Mouse (Mus musculus) layer of hippocampus, adult 2 months (tissue): Measurements from ENCODE around the gene Jph4. TPM values are rescaled to one million over a fixed set of nuclear protein-coding genes. Genes with fewer than 3 reads are reported as not detected.

Experiments
- DNase-seq, 2 experiments: peaks; one replicate each; pipeline ENCODE4 v3.0.0; 2022; ENCODE audit warnings: low spot score in 2 of 2
- H3K27ac ChIP-seq: fragments of 200-600 bp; 2 replicates; pipeline ENCODE4 v1.8.1; 2022
- H3K4me3 ChIP-seq: fragments of 200-600 bp; 2 replicates; pipeline ENCODE4 v1.8.1; 2022; ENCODE audit warnings: mild to moderate bottlenecking
- CTCF ChIP-seq: fragments of 200-600 bp; conservative IDR thresholded peaks from 2 replicates; pipeline ENCODE4 v1.8.1; 2022; ENCODE audit warnings: antibody characterized with exemption, mild to moderate bottlenecking, moderate library complexity
- total RNA-seq, 2 experiments: library from RNA; stranded (reverse); gene quantifications; 2 replicates each; pipeline ENCODE4 v1.2.3; 2021

Gene Jph4
- total RNA-seq, 2 experiments from 2014 or later, result 453 to 476 TPM

DNA sequence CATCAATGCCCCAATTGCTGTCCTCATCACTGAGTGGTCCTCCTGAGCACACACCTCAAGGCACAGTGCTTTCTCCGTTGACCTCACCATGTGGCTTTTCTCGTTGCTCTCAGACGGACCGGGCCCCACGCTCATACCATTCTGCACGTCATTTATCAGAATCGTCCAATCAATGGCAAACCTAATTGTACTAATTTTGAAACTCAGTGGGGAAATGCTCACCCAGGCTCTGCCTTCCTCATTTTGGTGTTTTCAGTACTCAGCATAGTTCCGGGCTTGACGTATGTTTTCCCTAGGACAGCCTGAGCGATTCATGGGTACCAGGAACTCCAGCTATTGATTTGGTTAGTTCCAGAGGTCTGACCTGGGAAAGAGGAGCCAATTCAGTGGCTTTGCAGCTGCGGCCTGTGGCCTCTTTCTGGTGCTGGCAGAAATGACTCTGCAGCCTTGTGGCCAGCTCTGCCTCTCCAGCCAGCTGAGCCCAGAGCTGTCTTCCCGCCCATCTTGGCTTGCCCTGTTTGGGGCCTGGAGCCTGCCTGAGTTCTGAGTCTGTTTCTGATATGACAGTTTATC, 30.2 kb upstream of the Jph4 start:
- DNase-seq, result peak in 1 of 2 experiments; percentile 27
- Histone ChIP-seq H3K4me3 (no peak overlapping the region), H3K27ac (0 out of 2 replicates have a peak overlapping the region, but pooled peaks have one; percentile 28)
- 0 out of 2 replicates have a peak, but pooled peaks have one; percentile 4 for TF ChIP-seq CTCF

DNA sequence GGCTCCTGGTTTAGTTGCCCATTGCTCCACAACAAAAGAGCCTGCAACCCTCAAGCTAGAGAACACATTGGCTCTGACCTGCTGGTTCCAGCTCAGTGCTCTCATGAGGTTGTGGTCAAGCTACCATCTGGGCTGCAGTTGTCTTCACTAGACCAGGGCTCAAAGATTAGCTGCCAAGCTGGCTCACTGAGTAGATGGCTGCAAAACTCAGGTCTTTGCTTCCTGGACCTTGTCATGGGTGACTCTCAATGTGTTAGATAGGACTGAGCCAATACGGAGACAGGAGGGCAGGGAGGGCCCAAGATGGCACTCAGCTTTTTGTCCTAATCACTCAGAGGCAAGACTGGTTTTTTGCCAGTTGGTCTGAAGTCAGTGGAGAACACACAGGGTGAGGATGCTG, 29.6 kb upstream of the Jph4 start:
- DNase-seq, result no peak
- H3K4me3 ChIP-seq, result no peak overlapping the region
- H3K27ac ChIP-seq, result no peak overlapping the region
- TF ChIP-seq CTCF, result no peak

DNA sequence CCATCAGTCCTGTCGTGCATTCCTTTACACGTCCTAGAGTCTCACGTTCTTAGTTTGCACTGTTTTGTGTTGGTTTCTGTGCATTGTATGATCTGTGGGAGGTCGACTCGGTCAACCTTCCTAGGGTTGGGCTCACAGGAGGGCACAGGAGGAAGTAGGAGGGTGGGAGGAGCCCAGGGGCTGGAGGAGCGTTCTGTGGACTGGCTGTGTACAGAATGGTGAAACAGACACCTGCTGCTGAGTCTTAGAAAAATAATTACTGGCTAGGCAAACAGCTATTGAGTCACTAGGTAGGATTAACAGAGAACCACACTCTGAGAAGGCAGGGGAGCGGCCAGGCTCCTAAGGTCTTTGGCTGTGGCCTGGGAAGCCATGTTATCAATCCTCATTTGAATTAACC, 22.6 kb upstream of the Jph4 start:
- TF ChIP-seq CTCF, result no peak
- no peak for DNase-seq
- H3K4me3 ChIP-seq, result no peak overlapping the region
- H3K27ac ChIP-seq, result no peak overlapping the region

DNA sequence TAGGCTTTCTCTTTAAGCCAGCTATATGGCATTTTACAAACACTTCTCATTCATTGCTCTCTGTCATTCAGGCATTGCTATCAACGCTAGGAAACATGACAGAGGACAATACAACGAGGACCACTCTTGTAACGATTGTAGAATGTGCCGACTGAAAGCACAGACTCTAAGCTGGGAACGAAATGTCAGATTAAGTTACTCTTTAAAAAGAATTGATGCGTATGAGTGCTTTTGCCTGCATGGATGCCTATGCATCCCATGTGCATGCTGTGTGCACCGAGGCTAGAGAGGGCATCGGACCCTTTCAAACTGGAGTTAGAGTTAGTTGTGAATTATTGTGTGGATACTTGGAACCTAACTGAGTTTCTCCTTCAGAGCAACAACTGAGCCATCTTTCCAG, 18.9 kb upstream of the Jph4 start:
- no peak overlapping the region for H3K4me3 ChIP-seq
- no peak overlapping the region for H3K27ac ChIP-seq
- TF ChIP-seq CTCF, result no peak
- no peak for DNase-seq

DNA sequence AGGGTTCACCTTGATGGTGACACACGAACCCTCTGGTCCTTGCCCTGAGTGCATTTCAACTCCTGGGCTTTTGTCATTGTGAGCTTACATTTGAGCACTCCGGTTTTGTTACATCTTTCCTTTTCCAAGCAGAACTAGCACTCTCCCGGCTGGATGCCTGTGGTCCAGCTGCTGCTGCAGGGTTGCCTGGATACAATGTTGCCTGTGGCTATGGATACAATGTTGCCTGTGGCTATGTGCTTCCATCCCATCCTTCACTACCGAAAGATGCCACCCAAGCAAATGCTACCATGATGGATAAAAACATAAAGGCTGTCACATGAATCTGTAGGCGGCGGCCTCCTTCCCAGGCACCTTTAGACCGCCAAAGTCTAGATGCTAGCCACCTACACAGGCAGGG, 9.8 kb upstream of the Jph4 start:
- DNase-seq, result no peak
- Histone ChIP-seq H3K27ac (peak overlapping the region; percentile 67), H3K4me3 (no peak overlapping the region)
- no peak for TF ChIP-seq CTCF

DNA sequence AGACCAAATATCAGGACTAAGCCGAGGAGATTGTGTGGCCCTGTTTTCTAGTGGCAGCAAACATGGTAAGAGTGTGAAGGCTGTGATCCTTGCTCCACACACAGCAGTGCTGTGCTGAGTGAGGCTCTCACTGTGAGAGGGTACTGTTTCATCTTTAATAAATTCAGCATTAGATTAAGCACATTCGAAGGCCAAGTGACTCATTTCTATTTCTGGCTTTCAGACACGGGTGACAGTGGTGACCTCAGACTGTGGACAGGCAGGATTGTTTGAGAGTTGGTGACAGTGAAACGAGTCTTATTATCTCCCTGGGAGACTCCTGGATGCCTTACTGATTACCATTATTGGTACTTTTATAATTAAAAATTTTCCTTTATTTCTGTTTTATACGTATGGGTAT, 9.0 kb upstream of the Jph4 start:
- no peak for DNase-seq

DNA sequence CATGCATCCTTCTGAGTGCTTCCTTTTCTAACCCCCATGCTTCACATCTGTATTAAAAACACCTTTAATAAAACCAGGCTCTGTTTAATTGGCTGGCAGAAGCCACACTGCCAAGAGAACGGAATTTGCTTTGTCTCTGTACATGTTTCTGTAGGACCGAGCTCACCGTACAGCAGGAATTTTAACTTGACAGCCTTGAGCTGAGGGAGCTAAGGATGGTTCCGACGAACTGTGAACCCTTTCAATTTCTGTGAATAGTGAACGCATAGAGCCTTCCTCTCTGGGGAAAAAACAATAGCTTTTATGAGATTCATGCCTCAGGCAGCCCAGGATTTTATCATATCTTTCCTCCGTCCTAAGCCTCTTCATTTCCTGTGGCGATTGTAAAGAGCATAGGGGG, 5.6 kb upstream of the Jph4 start:
- peak overlapping the region; percentile 72 for H3K27ac ChIP-seq
- no peak for DNase-seq
- no peak for TF ChIP-seq CTCF
- H3K4me3 ChIP-seq, result no peak overlapping the region

More for the DNA sequence above, 9.0 kb upstream of the Jph4 start:
- H3K27ac ChIP-seq, result peak overlapping the region; percentile 67
- H3K4me3 ChIP-seq, result no peak overlapping the region
- no peak for TF ChIP-seq CTCF

DNA sequence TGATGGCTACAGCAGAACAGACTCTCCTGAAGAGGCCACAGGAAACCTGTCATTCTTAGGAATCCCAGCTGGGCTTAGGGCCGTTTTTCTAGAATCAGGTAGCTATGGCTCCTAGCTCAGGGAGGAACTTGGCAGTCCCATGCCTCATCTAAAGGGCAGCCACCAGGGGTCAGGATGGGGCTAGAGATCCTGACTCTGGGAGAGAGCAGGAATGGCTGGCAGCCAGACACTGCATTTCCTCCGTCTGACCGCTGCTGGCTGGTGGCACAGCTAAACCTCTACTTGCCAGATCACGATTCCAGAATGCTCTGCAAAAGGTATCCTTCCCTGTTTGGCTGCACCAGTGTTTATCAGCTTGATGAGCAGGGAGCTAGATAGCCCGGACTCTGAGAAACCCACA, 5.2 kb upstream of the Jph4 start:
- H3K4me3 ChIP-seq, result no peak overlapping the region
- peak in 1 of 2 experiments; percentile 68 for DNase-seq
- H3K27ac ChIP-seq, result peak overlapping the region; percentile 72

DNA sequence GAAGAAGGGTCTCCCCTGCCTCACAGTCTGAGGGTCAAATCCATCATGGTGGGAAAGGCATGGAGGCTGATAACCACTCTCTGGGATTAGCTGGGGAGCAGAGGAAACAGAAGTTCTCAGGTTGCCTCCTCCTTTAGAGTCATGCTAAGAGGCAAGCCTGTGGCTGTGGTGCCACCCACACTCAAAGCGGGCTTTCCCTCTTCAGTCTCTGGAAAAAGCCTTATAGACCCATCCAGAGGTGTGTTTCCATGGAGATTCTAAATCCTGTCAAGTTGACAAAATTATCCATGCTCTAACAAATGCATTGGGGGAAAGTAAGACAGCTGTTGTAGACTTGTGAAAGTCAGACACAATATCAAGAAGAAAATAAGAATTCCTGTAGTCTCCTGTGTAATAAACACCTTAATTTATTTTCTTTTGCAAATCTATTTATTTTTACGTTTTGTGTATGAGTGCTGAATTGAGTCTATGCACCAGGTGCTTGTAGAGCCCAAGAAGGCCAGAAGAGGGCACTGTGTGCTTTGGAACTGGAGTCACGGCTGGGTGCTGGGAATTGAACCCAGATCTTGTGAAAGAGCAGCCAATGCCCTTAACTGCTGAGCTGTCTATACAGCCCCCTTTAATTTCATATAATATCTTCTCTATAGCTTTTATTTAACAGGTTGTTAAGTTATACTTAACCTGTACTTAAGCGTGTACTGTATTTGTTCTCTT, 2.8 kb upstream of the Jph4 start:
- Histone ChIP-seq H3K4me3 (no peak overlapping the region), H3K27ac (no peak overlapping the region)
- peak; percentile 71 for TF ChIP-seq CTCF
- no peak for DNase-seq

More for the DNA sequence above, 5.2 kb upstream of the Jph4 start:
- peak; percentile 74 for TF ChIP-seq CTCF

DNA sequence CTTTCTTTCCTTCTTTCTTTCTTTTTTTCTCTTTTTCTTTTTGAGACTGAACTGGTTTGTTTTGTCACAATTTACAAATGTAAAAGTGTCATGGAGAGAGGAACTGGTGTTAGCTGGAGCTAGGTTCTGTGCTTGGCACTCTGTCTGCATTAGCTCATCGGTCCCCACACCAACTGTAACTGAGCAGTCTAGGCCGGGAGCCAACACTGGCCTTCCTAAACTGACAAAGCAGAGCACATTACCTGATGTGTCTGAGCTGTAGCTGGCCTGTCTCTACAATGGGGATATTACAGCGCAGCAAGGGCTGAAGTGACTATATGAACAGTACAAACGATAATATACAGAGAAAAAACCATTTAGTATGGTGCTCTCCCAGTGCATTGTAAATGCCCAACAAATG, 2.1 kb upstream of the Jph4 start:
- Histone ChIP-seq H3K27ac (peak overlapping the region; percentile 72), H3K4me3 (no peak overlapping the region)
- DNase-seq, result no peak
- TF ChIP-seq CTCF, result no peak

DNA sequence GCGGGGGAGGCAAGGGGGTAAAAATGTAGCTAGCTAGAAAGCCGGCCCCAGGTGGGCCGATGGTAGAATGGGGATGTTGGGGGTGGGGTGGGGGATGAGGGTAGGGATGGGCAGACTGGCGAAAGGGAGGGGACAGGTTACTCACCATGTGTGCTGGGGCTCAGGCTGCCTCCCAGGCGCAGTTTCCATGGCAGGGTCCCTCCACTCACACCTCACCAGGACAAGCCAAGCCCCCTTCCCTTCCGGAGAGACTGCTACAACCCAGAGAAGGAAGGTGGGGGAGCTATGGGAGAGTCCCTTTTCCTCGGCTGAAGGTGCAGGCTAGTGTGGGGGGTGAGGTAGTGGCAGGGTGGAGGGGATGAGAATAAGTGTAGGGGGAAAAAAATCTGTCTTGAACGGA, 889 bp downstream of the Jph4 start:
- DNase-seq, result no peak
- TF ChIP-seq CTCF, result no peak
- Histone ChIP-seq H3K4me3 (peak overlapping the region; percentile 73), H3K27ac (peak overlapping the region; percentile 96)

DNA sequence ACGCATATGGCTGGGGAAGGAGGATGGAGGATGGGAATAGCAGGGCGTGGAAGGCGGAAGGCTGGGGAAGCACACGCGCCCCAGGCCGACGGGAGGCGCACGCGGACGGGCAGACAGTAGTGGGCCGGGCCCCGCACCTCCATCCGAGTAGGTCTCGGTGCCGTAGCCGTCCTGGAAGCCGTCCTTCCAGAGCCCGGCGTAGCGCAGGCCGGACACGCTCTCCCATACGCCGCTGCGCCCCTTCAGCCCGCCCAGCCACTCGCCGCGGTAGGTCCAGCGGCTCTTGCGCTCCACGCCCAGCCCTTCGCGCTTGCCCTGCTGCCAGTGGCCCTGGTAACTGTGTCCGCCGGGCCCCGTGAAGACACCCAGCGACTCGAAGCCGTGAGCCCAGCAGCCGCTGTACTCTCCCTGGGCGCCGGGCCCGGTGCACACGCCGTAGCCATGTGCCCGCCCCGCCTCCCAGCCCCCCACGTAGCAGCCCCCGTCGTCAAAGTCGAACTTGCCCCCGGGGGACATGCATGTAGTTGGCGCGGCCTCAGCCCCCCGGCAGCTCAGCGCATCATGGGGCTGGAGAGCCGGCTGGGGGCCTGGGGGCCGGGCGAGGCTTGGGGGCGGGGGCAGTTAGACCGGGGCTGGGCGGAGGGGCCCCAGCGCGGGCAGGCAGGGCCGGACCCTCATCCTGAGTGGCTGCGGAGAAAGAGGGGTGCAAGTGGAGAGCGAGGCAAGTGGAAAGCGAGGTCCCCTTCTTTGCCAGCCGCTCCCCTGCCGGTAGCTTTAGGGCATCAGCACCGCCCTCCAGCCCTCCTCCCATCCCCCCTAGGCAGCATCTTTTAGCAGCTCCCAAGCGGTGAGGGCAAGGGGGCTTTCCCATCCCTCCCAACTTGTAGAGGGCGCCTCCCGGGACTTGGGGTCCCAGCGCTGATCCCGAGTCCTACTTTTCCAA, 1.7 kb downstream of the Jph4 start:
- Histone ChIP-seq H3K27ac (peak overlapping the region; percentile 96), H3K4me3 (peak overlapping the region; percentile 73)
- peak; percentile 63 to 70 for DNase-seq
- peak; percentile 68 for TF ChIP-seq CTCF

DNA sequence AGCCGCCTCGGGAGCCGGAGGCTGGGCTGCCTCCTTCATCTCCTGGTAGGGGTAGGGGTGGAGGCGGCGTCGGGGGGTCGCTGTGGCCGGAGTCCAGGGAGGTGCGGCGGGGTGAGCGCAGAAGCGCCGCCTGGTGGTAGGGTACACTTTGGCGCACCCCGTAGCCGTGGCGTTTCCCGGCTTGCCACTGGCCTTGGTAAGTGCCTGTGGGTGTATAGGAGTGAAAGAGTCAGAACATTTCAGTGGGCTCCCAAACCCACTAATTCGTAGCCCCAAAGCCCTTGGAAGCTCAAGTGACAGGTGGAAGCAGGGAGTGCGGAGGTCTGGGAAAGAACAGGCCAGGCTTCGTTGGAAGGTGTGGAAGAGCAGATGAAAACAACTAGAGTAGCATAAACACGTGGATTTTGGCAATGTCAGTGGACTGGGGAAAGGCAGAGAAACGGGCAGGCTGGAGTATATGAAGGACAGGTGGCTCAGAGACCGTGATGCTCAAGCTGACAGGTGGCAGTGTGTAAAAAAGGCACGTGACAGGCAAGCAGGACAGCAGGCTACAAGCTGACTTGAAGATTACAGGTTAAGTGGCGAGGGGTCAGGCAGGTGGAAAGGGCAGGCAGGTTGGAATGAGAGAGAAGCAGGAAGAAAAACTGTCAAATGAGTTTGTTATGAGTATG, 2.6 kb downstream of the Jph4 start:
- Histone ChIP-seq H3K4me3 (peak overlapping the region; percentile 73), H3K27ac (peak overlapping the region; percentile 96)
- TF ChIP-seq CTCF, result peak; percentile 86
- peak in 1 of 2 experiments; percentile 69 for DNase-seq
